Mouse (Mus musculus) liver, embryonic 14.5 days (tissue): ENCODE data around the gene Gfi1. TPM values are rescaled to one million over a fixed set of nuclear protein-coding genes. Genes with fewer than 3 reads are reported as not detected.

Experiments used
- ATAC-seq: fragments of 200-750 bp; cut with Nextera tagmentation; 2 replicates; pipeline ENCODE4 v1.8.0; 2017; ENCODE audit warnings: moderate number of reproducible peaks, mild to moderate bottlenecking, moderate library complexity; ENCODE audit not compliant: insufficient read depth
- DNase-seq, 3 experiments: peaks; one replicate each; pipeline ENCODE4 v3.0.0-alpha.2; 2012 to 2013; ENCODE audit warnings: low read depth in 3 of 3, low spot score in 3 of 3
- H3K27ac ChIP-seq: fragments of 300-500 bp; sonication (generic); 2 replicates; pipeline ENCODE4 v1.5.1; 2014; ENCODE audit warnings: moderate library complexity, mild to moderate bottlenecking, control low read depth, inconsistent platforms
- H3K27me3 ChIP-seq: fragments of 300-500 bp; sonication (generic); 2 replicates; pipeline ENCODE4 v1.6.1; 2014; ENCODE audit warnings: mild to moderate bottlenecking, low read length, moderate library complexity; ENCODE audit not compliant: control insufficient read depth, insufficient read depth
- H3K36me3 ChIP-seq: fragments of 300-500 bp; sonication (generic); replicated peaks from 2 replicates; pipeline ENCODE4 v1.6.1; 2014; ENCODE audit warnings: low read depth; ENCODE audit not compliant: control insufficient read depth, insufficient read depth
- H3K4me1 ChIP-seq, 2 experiments: fragments of 200-500 bp in 1 of 2; fragments of 300-500 bp in 1 of 2; sonication (generic) in 1 of 2; replicated peaks; 2 replicates each; pipeline ENCODE4 v1.6.1; 2012 to 2014; ENCODE audit warnings: antibody characterized with exemption in 1 of 2, inconsistent platforms in 1 of 2, low read length in 1 of 2; ENCODE audit not compliant: control insufficient read depth in 2 of 2, insufficient read depth in 2 of 2
- H3K4me2 ChIP-seq: fragments of 300-500 bp; sonication (generic); 2 replicates; pipeline ENCODE4 v1.6.1; 2014; ENCODE audit warnings: low read depth, mild to moderate bottlenecking, control low read depth, moderate library complexity
- H3K4me3 ChIP-seq, 2 experiments: fragments of 200-500 bp in 1 of 2; fragments of 300-500 bp in 1 of 2; sonication (generic) in 1 of 2; 2 replicates each; pipeline ENCODE4 v1.5.1; 2012 to 2014; ENCODE audit warnings: low read depth in 2 of 2, low read length in 2 of 2, mild to moderate bottlenecking in 2 of 2, control low read depth in 1 of 2, inconsistent platforms in 1 of 2, moderate library complexity in 1 of 2; ENCODE audit not compliant: insufficient read depth in 1 of 2
- H3K9ac ChIP-seq: fragments of 300-500 bp; sonication (generic); replicated peaks from 2 replicates; pipeline ENCODE4 v1.6.1; 2014; ENCODE audit warnings: mild to moderate bottlenecking, control low read depth, moderate library complexity
- H3K9me3 ChIP-seq: fragments of 300-500 bp; sonication (generic); 2 replicates; pipeline ENCODE4 v1.6.1; 2016; ENCODE audit warnings: low read length, mixed read lengths; ENCODE audit not compliant: control insufficient read depth
- CTCF ChIP-seq: IDR thresholded peaks from 2 replicates; pipeline ENCODE4 v1.5.1; 2016; ENCODE audit warnings: antibody characterized with exemption, low read depth, control low read depth
- EP300 ChIP-seq: IDR thresholded peaks from 2 replicates; pipeline ENCODE4 v1.6.1; 2016; ENCODE audit warnings: antibody characterized with exemption, low read depth
- WGBS: fragments of 180-500 bp; shearing (Covaris S2); extraction: QIAGEN DNeasy Blood & Tissue Kit; methylation state at CpG from one replicate; pipeline ENCODE4 v1.1.7; 2014; ENCODE audit not compliant: insufficient replicate concordance; 5-methylcytosine and 5-hydroxymethylcytosine counted together
- polyA plus RNA-seq, 2 experiments: library from polyadenylated mRNA; depleted of rRNA in 1 of 2; stranded (reverse) in 1 of 2; unstranded in 1 of 2; fragments of >200 nt; fragmentation: Nextera tagmentation in 1 of 2; extraction: Ambion mirVana in 1 of 2; gene quantifications; 2 replicates each; pipeline versions ENCODE4 v1.2.1 to v1.2.3; 2012 to 2014

Gene Gfi1
- polyA plus RNA-seq, 2 experiments, result 1.7 to 2.2 TPM

DNA sequence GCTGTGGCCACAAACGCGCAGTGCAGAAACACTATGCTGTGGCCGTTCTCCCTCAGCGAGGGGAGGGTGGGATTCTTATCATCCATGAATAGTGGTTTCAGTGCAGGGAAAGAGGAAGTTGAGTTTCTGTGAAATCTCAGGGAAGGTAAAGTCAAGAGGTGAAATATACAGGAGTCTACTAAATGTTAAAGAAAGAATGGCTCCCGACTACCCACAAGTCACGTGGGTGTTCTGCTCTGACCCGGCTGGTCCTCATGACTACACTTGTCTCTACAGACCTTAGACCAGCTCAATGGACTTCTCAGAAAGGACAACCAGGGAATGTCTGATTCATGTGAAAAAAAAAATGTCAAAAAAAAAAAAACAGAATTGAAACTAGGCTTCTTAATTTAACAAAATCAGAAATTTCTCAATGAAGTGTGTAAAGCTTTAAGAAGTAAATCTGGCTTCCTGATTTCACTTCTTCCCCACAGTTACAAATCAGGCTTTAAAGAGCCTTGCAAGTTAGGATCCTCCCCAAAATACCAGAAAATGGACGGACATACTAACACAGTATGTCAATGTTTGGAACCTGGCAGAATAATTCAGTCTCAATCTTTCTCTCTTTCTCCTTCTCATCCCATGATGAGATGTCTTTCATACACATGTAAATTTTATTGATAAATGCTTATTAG lies 17.6 kb downstream of the Gfi1 start:
- Histone ChIP-seq H3K4me2 (no peak overlapping the region), H3K9ac (no peak overlapping the region), H3K36me3 (no peaks in the 10 kb centered on the region), H3K27ac (no peak overlapping the region), H3K4me1 (no peaks in the 10 kb centered on the region; a peak in 1 of 4 replicates), H3K4me3 (no peak overlapping the region), H3K27me3 (no peaks in the 10 kb centered on the region; the same call in 1 of the 2 replicates), H3K9me3 (no peaks in the 10 kb centered on the region)
- ATAC-seq (no peak), DNase-seq (no peak)
- TF ChIP-seq CTCF (no peak), EP300 (no peak)
- WGBS, result 25% methylated on average over 8 of the region's 8 CpGs

DNA sequence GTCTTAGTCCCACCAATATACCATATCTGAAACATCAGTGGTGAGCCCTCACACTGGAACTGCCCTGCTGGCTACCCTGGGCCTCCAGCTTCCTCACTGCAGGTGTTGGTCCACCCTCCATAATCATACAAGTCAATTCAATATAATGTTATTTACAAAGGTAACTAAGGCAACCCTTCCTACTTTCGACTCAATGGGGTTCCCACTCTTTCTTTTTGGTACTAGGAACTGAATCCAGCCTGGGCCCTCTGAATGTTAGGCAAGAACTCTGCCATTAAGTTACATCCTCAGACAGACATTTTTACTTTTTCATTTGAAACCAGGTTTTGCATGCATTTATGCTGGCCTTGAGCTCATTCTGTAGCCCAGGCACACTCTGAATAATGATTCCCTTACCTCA lies 19.6 kb downstream of the Gfi1 start:
- H3K4me3 ChIP-seq, result no peak overlapping the region
- 43% methylated on average over 1 of the region's 1 CpGs for WGBS
- no peak for DNase-seq
- H3K27me3 ChIP-seq, result no peaks in the 10 kb centered on the region; the same call in 1 of the 2 replicates
- H3K9me3 ChIP-seq, result no peaks in the 10 kb centered on the region
- TF ChIP-seq CTCF, result no peak
- TF ChIP-seq EP300, result no peak
- ATAC-seq, result no peak
- no peak overlapping the region for H3K4me2 ChIP-seq
- no peak overlapping the region for H3K9ac ChIP-seq
- no peaks in the 10 kb centered on the region; a peak in 1 of 4 replicates for H3K4me1 ChIP-seq
- no peaks in the 10 kb centered on the region for H3K36me3 ChIP-seq
- no peak overlapping the region for H3K27ac ChIP-seq

DNA sequence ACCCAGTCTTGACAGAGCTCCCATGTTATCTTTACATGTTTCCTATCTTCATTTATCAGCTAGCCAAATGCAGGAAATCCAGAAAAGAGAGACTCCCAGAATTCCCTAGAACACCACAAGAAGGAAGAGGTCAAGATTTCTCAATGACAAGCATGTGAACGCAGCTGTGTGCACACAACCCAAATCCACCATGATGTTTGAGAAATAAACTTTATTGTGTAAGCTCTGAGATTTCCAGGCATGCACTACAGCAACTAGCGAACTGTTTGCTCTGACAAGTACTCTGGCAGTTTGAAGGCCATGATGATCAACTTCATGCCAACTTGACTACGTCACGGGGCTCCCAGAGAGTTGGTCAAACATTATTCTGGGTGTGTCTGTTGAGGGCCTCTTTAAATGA lies 20.1 kb downstream of the Gfi1 start:
- Histone ChIP-seq H3K27ac (no peak overlapping the region), H3K4me3 (no peak overlapping the region), H3K36me3 (no peaks in the 10 kb centered on the region), H3K4me2 (no peak overlapping the region), H3K4me1 (no peaks in the 10 kb centered on the region; a peak in 1 of 4 replicates), H3K27me3 (no peaks in the 10 kb centered on the region; the same call in 1 of the 2 replicates), H3K9me3 (no peaks in the 10 kb centered on the region), H3K9ac (no peak overlapping the region)
- 67% methylated on average over 4 of the region's 4 CpGs for WGBS
- no peak for DNase-seq
- no peak for TF ChIP-seq CTCF
- TF ChIP-seq EP300, result no peak
- no peak for ATAC-seq

DNA sequence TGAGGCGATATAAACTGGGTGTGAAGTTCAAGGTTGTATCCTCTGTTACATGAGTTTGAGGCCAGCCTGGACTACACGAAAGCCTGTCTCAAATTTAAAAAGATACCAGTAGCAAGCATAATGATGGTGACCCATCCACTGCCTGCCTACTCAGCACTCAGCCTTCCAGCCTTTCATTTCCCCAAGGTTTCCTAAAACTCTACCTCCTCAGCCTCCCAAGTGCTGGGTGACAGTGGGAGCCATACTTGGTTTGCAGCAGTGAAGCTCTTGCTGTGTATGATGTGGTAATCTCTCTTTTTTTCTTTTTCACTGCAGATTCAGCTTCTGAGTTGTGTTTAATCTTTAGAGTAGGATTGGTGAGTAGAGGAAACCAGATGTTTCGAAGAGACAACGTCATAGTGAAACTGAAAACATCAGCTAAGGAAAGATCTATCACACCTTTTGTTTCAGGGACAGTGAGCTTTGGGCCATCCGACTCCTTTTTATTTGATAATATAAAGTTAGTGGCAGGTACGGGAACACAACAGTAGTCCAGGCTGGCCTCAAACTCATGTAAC lies 22.6 kb downstream of the Gfi1 start:
- no peak for DNase-seq
- no peak overlapping the region for H3K4me3 ChIP-seq
- 63% methylated on average over 6 of the region's 6 CpGs for WGBS

DNA sequence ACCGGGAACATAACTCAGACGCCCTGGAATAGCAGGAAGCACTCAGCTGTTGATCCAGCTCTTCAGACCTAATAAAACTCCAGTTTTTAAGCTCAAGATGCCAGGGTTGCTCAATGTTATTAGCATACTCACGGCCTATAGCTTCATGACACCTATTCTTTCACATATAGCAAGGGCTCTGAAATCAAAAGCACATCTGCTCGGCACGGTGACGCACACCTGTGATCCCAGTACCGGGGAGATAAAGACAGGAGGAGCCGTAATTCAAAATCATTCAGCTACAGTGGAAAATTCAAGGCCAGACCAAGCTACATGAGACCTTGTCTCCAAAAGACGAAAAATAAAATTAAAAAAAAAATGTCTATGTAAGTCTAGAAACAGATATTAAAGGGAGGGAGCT lies 24.2 kb downstream of the Gfi1 start:
- no peaks in the 10 kb centered on the region for H3K36me3 ChIP-seq
- no peak overlapping the region for H3K4me2 ChIP-seq
- no peak for TF ChIP-seq EP300
- TF ChIP-seq CTCF, result no peak
- H3K4me1 ChIP-seq, result no peaks in the 10 kb centered on the region; a peak in 1 of 4 replicates
- no peak overlapping the region for H3K9ac ChIP-seq
- 71% methylated on average over 9 of the region's 9 CpGs for WGBS
- H3K9me3 ChIP-seq, result no peaks in the 10 kb centered on the region
- DNase-seq (no peak), ATAC-seq (no peak)
- no peak overlapping the region for H3K4me3 ChIP-seq
- H3K27me3 ChIP-seq, result no peaks in the 10 kb centered on the region
- no peak overlapping the region for H3K27ac ChIP-seq

More for the DNA sequence above, 22.6 kb downstream of the Gfi1 start:
- H3K4me1 ChIP-seq, result no peaks in the 10 kb centered on the region; a peak in 1 of 4 replicates
- TF ChIP-seq EP300 (no peak), CTCF (no peak)
- no peaks in the 10 kb centered on the region for H3K27me3 ChIP-seq
- H3K4me2 ChIP-seq, result no peak overlapping the region
- H3K27ac ChIP-seq, result no peak overlapping the region
- no peaks in the 10 kb centered on the region for H3K9me3 ChIP-seq
- no peak for ATAC-seq
- H3K9ac ChIP-seq, result no peak overlapping the region
- no peaks in the 10 kb centered on the region for H3K36me3 ChIP-seq
